Mouse (Mus musculus) adrenal gland, adult (tissue): ENCODE measurements around the gene Adam12.

Experiments
- DNase-seq, 2 experiments: peaks; one replicate each; pipeline ENCODE4 v3.0.0; 2022 to 2023; ENCODE audit warnings: low spot score in 1 of 2; ENCODE audit not compliant: inconsistent age in 2 of 2

The Adam12 gene

DNA sequence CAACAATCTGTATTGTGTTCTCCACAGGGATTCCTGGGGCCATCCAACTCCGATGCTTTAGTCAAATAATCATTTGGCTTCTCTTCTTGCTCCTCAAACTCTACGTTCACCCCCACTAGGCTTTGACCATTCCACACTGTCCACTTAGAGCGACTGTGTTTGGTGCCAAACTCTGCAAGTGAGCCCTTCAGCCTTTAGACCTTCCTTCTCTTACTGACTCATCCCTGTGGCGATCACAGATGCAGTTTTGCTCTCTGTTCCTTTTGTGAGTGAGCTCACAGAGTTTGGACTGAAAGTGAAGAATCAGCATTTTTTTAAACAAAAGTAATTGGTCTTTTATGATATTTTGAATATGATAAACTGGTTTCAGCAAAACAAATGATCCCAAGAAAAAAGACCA is 80.6 kb downstream of the Adam12 start:
- peak in 1 of 2 experiments; percentile 54 for DNase-seq

DNA sequence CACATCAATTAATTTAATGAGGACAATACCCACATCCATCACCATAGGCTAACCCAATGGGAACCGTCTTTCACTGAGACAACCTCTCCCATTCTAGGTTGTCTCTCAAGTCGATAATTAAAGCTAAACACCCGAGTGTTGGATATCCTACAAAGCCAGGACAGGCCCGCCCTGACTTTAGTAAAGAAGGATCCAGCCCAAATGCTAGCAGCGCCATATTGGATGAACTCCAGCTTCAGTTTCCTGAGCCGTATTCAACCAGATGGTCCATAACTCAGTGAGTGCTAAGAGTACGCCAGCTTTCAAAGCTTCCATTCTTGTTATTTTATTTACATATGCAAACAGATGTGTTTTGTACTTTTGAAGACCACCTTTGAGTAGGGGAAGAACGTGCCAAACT is 81.6 kb downstream of the Adam12 start:
- no peak for DNase-seq

DNA sequence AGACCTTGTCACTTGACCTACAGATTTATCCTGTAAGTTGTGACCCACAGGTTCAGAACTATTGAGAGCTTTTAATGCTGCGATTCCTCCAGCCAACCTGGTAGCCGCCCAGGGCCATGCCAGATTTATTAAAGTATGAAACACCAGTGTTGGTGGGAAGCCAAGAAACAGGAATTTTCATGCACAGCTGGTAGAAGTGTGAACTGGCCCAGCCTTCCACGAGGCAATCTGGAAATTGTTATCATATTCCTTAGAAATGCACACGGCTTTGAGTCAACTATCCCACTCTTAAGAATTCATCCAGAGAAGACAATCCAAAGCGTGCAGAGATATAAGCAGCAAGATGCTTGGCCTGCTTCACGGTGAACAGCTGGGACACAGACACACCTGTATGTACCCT is 82.6 kb downstream of the Adam12 start:
- DNase-seq: no peak

DNA sequence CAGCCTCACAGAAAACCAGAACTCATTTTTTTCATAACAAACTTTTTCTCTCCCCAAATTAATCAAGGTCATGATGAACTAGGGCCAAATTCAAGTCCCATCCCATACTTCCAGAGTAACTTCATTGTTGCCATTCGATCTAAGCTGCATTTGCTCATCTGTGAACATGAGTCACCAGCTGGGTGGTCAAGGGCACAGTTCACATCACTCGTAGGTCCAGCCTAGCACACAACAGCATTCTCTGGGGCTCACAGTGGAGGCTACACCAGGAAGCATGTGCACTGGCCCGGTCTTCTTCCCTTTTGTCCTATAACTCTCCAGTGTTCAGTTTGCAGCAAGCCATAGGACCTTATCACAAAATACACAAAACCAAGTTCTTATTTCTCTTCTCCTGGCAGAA is 84.4 kb downstream of the Adam12 start:
- DNase-seq: peak; percentile 49 to 68

DNA sequence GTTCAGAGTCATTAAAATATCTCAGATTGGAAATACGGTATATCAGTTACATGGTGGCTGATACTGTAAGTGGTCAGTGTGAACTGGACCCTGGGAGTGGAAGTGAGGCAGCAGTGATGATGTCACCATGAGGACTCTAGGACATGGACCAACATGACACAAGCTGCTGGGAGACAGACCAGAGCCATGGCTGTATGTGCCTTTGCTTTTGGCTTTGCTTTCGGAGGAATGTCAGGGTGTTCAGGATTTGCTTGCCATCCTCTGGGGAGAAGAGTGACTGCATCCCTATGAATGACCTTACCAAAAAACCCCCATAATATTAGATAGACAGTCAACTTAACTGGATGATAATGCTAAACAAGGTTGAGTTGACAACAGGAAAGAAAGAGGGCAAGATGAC is 85.1 kb downstream of the Adam12 start:
- DNase-seq: no peak

DNA sequence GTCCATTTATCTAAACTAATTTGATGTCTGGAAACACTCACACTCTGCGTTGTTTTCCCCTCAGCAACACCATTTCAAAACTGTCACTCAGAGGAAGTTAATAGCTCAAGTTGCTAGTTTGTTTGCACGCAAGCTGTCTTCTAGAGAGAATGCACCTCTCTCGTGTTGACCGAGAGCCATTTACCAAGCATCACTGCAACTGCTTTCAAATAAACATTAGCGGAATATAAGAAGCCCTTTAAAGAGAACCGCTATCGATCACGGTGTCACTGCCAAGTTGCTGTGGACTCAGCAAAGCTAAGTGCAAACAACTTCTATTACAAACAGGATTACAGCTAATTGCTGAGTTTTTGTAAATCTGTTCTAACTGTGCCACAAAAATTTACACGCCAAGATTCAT is 87.8 kb downstream of the Adam12 start:
- no peak for DNase-seq

DNA sequence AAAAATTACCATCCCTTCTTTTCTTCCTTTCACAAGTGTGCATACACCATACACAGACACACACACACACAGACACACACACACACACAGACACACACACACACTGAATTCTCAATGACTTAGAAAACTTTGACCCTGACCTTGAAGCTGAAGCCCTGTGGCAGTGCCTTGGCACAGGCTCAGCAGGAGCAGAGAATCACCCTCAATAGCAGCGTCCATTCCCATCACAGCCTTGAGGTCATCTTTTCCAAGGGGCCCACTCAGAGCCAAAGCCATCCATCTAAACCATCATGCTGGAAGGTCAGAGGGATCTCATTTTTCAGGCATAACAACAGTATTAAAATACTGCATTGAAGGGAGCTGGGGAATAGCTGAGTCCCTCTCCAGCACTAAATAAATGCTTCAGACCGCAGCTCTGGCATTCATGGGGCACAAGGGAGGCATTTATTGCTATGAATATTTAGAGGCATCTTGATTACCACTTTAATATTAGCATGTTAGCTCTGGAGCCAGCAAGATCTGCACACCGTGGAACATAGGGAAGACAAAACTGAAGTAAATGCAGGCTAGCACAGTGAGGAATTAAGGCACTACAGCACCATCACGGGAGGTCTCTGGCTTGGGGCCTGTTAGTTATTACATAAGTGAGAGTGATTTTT is 92.5 kb downstream of the Adam12 start:
- DNase-seq: peak; percentile 91 to 93

DNA sequence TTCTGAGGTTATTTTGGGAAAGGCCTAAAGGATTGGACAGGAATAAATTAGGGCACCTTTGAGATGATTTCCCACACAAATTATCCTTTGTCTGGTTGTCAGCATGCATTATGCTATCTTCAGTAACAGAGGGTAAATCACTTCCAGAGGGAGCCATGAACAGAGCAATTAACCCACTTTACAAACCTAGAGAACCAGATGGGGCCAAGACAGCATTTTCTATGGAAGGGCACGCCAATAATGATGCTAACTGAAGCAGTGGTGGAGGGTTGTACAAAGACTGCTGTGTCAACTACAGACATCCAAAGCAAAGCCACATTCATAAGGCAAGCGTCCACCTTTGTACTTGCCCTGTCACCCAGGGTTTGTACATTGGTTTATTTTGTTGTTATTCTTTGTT is 99.6 kb downstream of the Adam12 start:
- DNase-seq: no peak

DNA sequence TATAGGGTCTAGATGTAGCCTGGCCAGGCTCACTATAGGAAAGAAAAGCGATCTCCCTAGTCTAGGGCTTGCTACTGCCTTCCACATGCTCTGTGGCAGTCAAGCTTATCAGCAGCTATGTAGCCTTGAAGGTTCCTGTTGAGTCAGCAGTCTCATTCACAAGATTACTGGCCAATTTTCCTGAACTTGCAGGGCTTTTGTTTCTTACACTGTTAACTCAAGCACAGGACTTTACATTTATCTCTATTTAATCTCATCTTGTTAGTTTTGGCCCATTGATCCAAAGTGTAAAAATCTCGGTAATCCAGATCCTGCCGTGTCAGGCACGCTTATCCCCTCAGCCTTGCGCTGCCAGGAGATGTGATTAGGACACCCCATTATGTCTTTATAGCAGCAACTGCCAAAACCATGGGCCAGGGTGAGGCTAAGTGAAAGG is 103.8 kb downstream of the Adam12 start:
- peak in 1 of 2 experiments; percentile 75 for DNase-seq

DNA sequence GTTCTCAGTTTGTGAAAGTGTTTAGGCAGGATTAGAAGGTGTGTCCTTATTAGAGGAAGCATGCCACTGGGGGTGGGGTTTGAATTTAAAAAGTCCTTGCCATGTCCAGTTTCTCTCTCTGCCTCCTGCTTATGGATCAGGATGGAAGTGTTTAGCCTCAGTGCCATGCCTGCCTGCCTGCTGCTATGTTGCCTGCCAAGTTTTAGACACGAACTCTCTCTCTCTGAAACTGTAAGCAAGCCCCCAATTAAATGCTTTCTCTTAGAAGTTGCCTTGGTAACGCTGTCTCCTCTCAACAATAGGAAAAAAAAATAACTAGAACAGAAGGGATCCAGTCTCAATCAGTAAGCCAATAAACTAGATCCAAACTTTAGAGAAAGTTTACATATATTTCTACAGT is 110.5 kb downstream of the Adam12 start:
- no peak for DNase-seq

DNA sequence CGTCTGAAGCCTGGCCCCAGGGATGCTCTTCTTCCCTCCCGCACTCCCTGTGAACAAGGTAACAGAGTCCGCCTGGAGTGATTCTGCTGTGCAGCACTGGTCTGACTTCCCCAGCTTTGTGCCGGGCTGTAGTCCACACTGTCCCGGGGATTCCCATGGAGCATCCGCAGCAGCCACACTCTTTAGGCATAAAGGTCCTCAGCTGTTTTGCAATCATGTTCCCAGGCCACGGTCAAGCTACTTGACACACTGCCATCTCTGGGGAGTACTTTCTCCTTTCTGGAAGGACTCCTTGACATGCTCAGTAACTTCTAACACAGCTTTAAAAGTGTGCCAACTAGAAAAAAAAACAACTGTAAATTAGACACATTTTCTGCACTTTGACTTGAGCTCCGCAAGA is 116.5 kb downstream of the Adam12 start:
- DNase-seq: peak; percentile 57 to 71

DNA sequence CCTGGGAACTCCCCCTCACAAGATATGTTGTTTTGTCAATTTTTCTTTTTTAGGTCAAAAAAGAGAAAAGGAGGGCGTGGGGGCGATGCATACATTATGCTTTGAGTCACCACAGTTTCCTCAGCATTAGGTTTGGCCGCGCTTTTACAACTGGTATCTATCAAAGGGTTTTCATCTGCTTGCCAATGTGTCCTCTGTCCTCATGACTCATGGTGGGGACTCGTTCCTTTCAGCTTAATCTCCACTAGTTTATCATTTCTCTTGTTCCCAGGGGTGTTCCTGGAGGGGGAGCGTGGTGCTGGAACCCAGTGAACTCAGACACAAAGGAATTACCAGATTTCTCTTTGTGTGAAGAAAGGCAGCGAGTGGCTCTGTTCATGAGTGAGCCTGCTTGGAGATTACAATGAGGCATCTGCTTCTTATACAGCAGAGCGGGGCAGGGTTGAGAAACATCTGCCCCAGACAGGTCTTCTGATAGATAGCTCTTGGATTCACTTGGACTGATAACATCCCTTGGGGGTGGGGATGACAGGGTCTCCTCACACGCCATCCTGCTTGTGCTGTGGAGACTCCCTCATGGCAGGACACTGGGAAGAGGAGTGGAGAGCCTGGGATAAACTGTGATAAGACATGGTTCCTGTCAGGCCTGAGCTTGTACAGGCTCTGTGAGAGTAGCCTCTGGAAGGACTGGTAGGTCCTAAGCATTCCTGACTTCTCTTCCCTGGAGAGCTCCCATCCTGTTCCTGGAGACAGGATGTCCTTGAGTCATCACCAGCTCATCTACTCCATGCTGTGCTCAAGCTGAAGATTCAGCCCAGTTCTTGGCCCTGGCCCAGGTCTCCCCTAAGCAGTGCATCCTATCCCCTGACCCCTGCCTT is 117.4 kb downstream of the Adam12 start:
- peak; percentile 52 to 62 for DNase-seq

DNA sequence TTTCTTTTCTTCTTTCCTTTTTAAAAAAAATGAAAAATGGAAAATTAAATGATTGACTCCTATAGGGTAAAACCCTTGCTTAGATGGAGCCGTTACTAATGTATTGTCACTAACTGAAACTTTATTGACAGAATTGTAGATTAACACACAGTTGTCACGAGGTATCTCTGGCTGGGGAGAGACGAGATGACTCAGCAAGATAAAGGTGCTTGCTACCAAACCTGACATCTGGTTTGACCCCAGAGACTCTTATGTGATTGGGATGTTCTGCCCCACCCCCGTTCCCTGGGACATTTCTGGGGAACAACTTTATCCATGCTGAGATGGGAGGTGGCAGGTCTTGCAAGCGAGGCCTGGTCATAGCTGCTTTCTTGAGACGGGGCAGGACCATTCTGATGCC is 118.1 kb downstream of the Adam12 start:
- DNase-seq: no peak

DNA sequence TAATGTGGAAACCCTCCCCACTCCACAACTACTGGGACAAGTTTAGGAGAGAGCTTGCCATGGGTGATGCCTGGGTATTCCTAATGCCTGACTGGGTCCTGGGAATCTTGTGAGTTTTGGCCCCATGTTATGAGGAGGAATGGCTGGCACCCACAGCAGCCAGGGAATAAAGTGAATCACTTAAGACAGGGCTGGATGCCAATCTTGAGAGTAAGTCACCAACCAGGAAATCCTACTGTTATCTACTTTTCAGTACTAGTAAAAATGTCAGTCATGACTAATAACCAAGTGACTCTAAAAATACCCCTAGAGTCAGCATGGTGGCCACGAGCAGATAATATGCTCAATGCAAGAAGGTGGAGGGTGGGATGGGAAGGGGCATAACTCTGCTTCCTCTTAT is 121.8 kb downstream of the Adam12 start:
- DNase-seq: peak; percentile 15 to 67

DNA sequence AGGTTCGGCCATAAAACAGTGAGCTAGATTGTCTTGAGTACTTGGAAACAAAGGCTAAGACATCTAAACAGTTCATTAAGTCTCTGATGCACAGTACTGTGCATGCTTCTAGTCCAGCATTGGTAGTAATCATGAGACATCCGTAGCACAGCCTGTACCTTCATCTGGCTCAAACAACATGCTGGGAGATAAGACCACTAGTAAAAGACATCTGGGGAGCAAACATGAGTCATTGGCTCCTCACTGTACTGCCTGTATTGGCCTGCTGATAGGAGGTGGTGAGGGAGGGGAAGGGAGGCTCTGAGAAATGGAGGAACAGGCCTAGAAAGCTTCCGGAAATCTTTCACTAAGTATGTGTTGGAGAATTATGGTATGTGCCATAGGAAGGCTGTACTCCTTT is 124.1 kb downstream of the Adam12 start:
- peak in 1 of 2 experiments; percentile 51 for DNase-seq

DNA sequence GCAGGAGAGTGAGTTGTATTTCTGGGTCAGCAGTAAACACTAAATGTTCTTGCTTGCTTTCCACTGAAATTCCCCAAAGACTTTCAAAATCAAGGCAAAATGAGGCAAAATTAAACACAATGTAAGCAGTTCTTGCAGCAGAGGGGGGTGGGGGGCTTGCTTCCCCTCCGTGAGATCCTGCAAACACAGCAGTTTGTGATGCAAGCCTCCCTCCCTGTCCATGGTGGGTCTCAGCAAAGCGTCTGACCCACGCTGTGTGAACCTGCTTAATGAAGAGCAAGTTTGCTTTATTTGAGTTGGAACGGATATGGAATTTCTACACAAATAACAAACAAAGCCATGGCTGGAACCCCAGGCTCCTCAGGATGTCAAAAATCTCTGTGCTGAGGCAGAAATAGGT is 132.9 kb downstream of the Adam12 start:
- DNase-seq: no peak

DNA sequence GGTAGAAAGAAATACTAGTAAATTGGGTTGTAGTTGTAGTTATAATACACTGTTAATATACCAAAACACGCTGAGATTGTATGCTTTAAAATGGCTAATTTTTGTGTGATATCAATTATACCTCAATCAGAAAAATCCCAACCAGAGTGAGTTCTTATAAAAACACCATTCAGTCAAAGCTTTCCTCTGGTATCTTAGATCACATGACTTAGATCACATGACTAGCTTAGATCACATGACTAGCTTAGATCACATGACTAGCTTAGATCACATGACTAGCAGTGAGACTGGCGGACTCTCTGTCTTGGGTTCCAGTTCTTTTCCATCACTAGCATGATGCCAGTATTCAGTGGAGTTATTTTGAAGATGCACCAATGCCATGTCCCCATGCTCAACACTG is 134.1 kb downstream of the Adam12 start:
- no peak for DNase-seq

DNA sequence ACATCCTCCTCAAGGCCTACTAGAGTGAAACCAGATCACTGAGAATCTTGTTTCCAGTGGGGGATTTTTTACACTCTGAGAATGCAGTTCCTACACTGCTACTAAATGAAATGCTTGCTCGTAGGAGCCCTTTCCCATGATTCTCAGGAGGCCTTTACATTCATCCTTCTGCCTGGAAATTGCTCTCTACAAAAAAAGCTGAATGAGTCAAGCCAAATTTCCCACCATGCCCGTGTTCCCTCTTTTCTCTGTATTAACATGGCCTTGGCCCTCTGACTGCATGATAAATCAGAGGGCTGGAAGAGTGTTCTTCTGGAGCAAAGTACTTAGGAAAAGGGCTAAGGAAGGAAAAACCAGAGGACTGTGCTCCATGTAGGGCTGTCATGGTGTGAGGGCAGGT is 138.1 kb downstream of the Adam12 start:
- peak; percentile 66 to 87 for DNase-seq

DNA sequence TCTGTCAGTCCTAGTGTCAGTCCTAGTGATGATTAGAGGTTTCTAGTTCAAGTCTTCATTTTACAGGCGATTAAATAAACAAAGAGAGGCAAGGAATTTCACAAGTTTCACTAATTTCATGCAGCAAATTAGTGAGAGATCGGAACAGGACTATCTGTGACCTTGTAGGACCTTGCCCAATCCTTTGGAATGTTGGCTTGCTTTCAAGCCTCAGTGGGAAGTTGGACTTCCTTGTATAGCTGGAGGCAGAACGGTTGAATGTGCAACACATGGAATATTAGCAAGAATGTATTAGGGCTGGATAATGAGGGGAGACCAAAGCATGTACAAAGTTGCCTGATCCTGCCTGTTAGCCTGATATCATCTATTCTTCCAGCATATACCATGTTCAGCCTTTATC is 141.2 kb downstream of the Adam12 start:
- DNase-seq: peak; percentile 27 to 68

DNA sequence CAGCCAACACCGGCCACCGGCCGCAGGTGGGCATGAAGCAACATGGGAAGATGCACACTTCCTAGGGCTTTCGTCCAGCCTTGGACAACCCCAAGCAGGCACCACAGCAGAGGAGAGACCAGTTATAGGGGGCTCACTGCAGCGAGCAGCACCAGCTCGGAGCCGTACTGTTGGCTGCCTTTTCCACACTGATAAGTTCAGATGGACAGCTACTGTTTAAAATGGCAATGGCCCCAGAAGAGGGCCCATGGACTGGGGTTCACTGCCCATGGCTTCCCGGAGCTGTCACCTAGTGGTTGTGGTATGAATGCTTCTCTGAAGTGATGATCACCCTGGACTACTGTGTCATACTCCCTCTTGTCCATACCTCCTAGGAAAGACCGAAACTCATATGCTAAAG is 141.7 kb downstream of the Adam12 start:
- DNase-seq: no peak

DNA sequence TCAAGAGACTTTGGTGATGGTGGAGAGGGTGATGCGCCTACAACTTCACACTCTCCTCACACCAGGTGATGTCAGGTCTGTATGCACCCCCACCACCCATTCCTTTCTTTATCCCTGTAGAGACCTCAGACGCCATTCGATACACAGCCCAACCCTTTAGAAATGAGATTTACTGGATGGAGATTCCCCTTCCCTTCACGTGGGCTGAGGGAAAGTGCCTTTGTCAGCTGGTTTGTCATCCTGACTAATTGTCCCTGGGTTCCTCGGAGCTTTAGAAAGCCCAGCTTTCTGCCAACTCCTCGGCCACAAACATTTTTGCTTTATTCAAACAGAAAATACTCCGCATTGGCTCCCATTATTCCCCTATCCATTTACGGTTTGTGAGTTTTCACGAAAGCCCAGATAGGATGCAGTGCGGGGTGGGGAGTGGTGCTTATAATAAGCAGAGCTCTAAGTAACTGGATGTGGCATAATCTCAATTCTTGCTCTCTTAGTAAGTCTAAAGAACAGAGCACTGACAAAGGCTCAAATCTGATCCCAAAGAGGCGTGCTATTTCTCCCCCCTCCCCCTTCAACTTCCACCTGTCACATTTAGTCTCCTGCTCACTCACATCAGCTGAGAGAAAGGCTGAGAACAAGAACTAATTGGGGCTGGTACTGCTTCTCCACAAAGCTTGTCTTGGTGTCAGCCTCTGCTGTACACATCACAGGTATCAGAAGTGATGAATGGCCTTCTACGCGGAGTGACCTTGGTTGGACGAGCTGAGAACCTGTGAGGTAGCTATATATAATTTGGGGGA is 143.2 kb downstream of the Adam12 start:
- no peak for DNase-seq

DNA sequence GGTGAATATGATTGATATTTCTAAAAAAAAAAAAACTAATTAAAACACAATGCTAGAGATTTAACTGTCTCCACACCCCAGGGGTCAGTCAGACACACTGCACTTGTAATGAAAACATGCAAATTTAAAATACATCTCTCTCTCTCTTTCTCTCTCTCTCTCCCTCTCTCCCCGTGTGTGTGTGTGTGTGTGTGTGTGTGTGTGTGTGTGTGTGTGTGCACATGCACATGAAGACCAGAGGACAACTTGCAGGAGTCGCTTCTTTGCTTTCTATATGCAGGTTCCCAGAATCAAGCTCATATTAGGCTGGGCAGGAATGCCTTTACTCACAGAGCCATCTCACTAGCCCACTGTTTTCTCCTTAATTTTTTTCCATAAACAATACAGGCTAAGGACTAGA is 146.6 kb downstream of the Adam12 start:
- DNase-seq: no peak
